Mouse (Mus musculus): ENCODE data around the gene Pdcd11.

DNA sequence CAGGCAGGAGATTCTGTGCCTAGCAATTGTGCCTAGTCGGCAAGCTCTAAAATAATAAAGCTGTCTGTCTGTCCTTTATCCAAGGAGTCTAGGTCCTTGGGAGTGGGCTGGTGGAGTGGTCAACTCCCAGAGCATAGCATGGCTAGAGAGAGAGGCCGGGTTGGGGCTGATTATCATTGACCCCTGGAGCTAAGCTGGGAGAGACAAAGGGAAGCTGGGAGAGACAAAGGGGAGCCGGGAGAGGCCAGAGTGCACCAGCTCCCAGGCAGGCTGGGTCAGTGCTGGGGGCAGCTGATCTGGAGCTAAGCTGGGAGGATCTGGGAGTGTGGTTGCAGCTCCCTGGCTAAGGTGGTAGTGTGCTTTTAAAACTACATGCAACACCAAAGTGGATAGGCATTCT is 76.2 kb downstream of the Pdcd11 start:
- TF ChIP-seq CTCF (IDR thresholded peaks at IDR 0.05; ENCODE audit: low read depth), result no peak
- no peak for TF ChIP-seq EP300 (IDR thresholded peaks at IDR 0.05; ENCODE audit: low read depth)

Measured in liver, postnatal 0 days (tissue).